Mouse (Mus musculus) stomach, embryonic 16.5 days (tissue): Measurements from ENCODE around the gene Det1. TPM values are rescaled to one million over a fixed set of nuclear protein-coding genes. Genes with fewer than 3 reads are reported as not detected.
A peak's percentile ranks its signal among the peaks of the same experiment; 100 is the strongest.

Experiments
- ATAC-seq: fragments of 200-750 bp; cut with Nextera tagmentation; 2 replicates; pipeline ENCODE4 v1.8.0; 2017; ENCODE audit warnings: moderate number of reproducible peaks, moderate TSS enrichment; ENCODE audit not compliant: insufficient read depth, low FRiP score
- H3K27ac ChIP-seq: fragments of 300-500 bp; sonication (generic); 2 replicates; pipeline ENCODE4 v1.5.1; 2014; ENCODE audit warnings: low read length
- H3K27me3 ChIP-seq: fragments of 300-500 bp; sonication (generic); 2 replicates; pipeline ENCODE4 v1.6.1; 2014; ENCODE audit warnings: low read length, control low read depth, mixed read lengths; ENCODE audit not compliant: control insufficient read depth, insufficient read depth
- H3K36me3 ChIP-seq: fragments of 300-500 bp; sonication (generic); 2 replicates; pipeline ENCODE4 v1.6.1; 2014; ENCODE audit warnings: low read length; ENCODE audit not compliant: control insufficient read depth, insufficient read depth
- H3K4me1 ChIP-seq: fragments of 300-500 bp; sonication (generic); 2 replicates; pipeline ENCODE4 v1.6.1; 2014; ENCODE audit warnings: low read length, control low read depth, mixed read lengths; ENCODE audit not compliant: control insufficient read depth, insufficient read depth
- H3K4me2 ChIP-seq: fragments of 300-500 bp; sonication (generic); 2 replicates; pipeline ENCODE4 v1.6.1; 2014; ENCODE audit warnings: low read depth, low read length, mixed read lengths
- H3K4me3 ChIP-seq: fragments of 300-500 bp; sonication (generic); replicated peaks from 2 replicates; pipeline ENCODE4 v1.5.1; 2014; ENCODE audit warnings: mild to moderate bottlenecking, low read length
- H3K9ac ChIP-seq: fragments of 300-500 bp; sonication (generic); 2 replicates; pipeline ENCODE4 v1.6.1; 2014; ENCODE audit warnings: low read length
- H3K9me3 ChIP-seq: fragments of 300-500 bp; sonication (generic); replicated peaks from 2 replicates; pipeline ENCODE4 v1.6.1; 2016; ENCODE audit warnings: low read length, control low read depth; ENCODE audit not compliant: control insufficient read depth
- WGBS: fragments of 180-500 bp; shearing (Covaris S2); extraction: QIAGEN DNeasy Blood & Tissue Kit; methylation state at CpG from one replicate; pipeline ENCODE4 v1.1.7; 2014; 5-methylcytosine and 5-hydroxymethylcytosine counted together
- polyA plus RNA-seq: library from polyadenylated mRNA; unstranded; fragments of >200 nt; fragmentation: Nextera tagmentation; extraction: Ambion mirVana; gene quantifications from 2 replicates; pipeline ENCODE4 v1.2.1, GENCODE M21; 2015

Det1 gene
- polyA plus RNA-seq, 1 experiment from 2014 or later = 14.7 TPM

DNA sequence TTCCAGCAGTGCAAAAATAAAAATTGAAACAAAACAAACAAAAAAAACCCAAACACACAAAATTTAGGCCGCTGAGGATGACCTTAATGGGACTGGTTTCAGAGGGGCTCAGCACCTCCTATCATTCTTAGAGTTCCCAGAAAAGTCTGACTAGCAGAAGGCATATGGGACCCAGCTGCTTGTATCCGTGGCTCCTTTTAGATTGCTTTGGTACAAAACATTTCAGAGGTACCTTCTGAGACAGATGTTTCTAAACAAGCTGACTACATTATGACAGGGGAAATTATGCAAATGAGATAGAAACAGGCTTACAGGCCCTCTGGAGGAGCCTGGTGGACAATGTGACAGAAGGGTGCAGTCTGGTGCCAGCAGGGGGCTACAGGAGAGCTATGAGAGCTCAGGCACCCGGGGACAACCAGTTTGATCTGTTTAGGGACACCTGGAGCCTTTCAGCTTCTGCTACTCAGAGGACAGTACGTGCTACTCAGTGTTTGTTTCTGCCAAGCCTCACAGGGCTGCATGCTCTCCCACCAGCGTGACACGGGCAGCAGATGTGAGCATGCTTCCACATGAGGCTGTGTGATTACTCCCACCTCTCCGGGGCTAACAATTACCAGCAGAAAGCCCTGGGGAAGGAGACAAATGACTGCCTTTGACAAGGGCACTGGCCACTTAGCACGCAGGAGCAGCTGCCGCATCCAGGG is 20.2 kb downstream of the Det1 start:
- Histone ChIP-seq H3K4me1 (no peaks in the 10 kb centered on the region), H3K4me3 (no peak overlapping the region), H3K27ac (no peak overlapping the region), H3K36me3 (no peaks in the 10 kb centered on the region; the same call in 1 of the 2 replicates), H3K27me3 (no peaks in the 10 kb centered on the region), H3K4me2 (no peak overlapping the region), H3K9ac (no peak overlapping the region), H3K9me3 (no peaks in the 10 kb centered on the region)
- no peak for ATAC-seq
- 36% methylated on average over 9 of the region's 9 CpGs for WGBS

DNA sequence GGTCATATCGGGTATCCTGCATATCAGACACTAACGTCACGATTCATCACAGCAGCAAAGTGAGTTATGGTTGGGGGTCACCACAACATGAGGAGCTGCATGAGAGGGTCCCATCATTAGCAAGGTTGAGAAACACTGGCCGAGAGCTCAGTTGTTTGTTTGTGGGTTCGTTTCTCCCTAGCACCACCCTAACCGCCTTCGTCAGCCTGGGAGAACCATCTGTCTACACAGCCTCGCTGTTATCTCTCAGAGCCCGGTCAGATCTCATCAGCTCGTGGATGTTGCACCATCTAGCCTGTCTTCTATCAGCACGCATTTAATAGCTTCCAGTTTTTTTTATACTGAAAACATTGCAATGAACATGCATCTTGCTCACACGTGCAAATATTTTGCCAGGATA is 28.7 kb downstream of the Det1 start:
- 75% methylated on average over 12 of the region's 12 CpGs for WGBS
- Histone ChIP-seq H3K4me1 (no peaks in the 10 kb centered on the region), H3K4me2 (no peak overlapping the region), H3K9me3 (no peaks in the 10 kb centered on the region), H3K9ac (no peak overlapping the region), H3K4me3 (no peak overlapping the region), H3K27me3 (no peaks in the 10 kb centered on the region), H3K27ac (no peak overlapping the region), H3K36me3 (no peaks in the 10 kb centered on the region)
- no peak for ATAC-seq

DNA sequence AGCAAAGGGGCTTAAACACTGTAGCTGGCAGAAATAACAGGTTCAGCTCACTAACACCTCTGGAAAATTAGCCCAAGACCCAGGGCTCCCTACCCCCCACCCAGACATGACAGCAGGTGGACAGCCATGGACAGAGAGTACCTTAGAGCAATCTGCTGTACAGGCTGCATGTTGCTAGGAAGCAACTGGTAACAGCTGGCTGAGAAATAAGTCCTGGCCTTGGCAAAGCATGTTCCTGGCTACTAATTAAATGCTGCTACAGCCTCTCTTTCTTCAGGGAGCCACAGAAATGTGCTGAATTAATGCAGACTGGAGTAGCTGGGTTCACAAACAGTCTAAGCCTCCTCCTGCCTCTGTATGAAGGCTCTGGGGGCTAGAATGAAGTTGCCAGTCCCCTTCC is 32.3 kb downstream of the Det1 start:
- Histone ChIP-seq H3K9me3 (no peaks in the 10 kb centered on the region), H3K27me3 (no peaks in the 10 kb centered on the region), H3K4me2 (no peak overlapping the region), H3K27ac (no peak overlapping the region), H3K4me3 (no peak overlapping the region), H3K9ac (no peak overlapping the region), H3K4me1 (no peaks in the 10 kb centered on the region), H3K36me3 (no peaks in the 10 kb centered on the region)
- ATAC-seq = no peak

DNA sequence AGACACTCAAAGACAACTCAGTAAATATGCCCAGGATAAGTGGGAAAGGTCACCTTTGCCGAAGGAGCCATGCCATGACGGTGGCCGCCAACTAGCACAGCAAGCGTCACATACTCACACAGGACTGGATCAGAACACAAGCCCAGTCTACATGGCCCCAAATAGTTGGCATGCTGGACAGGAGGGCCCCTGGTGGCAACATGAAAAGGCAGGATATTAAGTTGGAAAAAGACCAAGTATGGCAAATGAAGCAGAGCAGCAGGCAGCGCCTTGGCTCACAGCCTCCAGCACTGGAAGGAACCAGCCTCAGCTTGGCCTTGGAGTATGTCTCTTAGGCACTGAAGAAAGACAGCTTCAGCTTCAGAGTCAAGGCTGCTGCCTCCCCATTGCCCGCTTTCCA is 33.3 kb downstream of the Det1 start:
- Histone ChIP-seq H3K4me3 (no peak overlapping the region), H3K4me2 (no peak overlapping the region), H3K27ac (no peak overlapping the region), H3K9ac (no peak overlapping the region), H3K36me3 (no peaks in the 10 kb centered on the region), H3K9me3 (no peaks in the 10 kb centered on the region), H3K4me1 (no peaks in the 10 kb centered on the region), H3K27me3 (no peaks in the 10 kb centered on the region)
- 90% methylated on average over 6 of the region's 6 CpGs for WGBS
- ATAC-seq = no peak

- peak; percentile 49; the same call in 1 of the 2 replicates for ATAC-seq
- no peak overlapping the region for H3K9ac ChIP-seq
- H3K4me2 ChIP-seq = no peak overlapping the region
- no peaks in the 10 kb centered on the region for H3K27me3 ChIP-seq
- no peak overlapping the region for H3K4me3 ChIP-seq
- WGBS = 39% methylated on average over 4 of the region's 4 CpGs
- H3K4me1 ChIP-seq = peaks cover 4% of the 10 kb centered on the region; the same call in 1 of the 2 replicates
- H3K9me3 ChIP-seq = no peaks in the 10 kb centered on the region
- H3K36me3 ChIP-seq = no peaks in the 10 kb centered on the region
- 0 out of 2 replicates have a peak overlapping the region, but pooled peaks have one; percentile 20 for H3K27ac ChIP-seq
These were observed 39.9 kb downstream of the Det1 start for GRCm38 (mm10) chr7:78807192-78807591.

- Histone ChIP-seq H3K27ac (no peak overlapping the region), H3K4me3 (no peak overlapping the region)
- ATAC-seq = 0 out of 2 replicates have a peak, but pooled peaks have one; percentile 41
These were observed 43.2 kb downstream of the Det1 start for GRCm38 (mm10) chr7:78803841-78804240.

GRCm38 (mm10) chr7:78799730-78800496 is 47.1 kb downstream of the Det1 start:
- Histone ChIP-seq H3K4me1 (no peaks in the 10 kb centered on the region), H3K27ac (no peak overlapping the region), H3K9me3 (no peaks in the 10 kb centered on the region), H3K36me3 (no peaks in the 10 kb centered on the region), H3K27me3 (no peaks in the 10 kb centered on the region), H3K4me2 (no peak overlapping the region), H3K4me3 (no peak overlapping the region), H3K9ac (no peak overlapping the region)
- no peak for ATAC-seq
- 73% methylated on average over 9 of the region's 9 CpGs for WGBS

More at GRCm38 (mm10) chr7:78803841-78804240, 43.2 kb downstream of the Det1 start:
- H3K4me1 ChIP-seq = peaks cover 4% of the 10 kb centered on the region; the same call in 1 of the 2 replicates
- no peaks in the 10 kb centered on the region for H3K9me3 ChIP-seq
- no peak overlapping the region for H3K4me2 ChIP-seq
- no peaks in the 10 kb centered on the region for H3K27me3 ChIP-seq
- WGBS = 75% methylated on average over 3 of the region's 3 CpGs
- H3K36me3 ChIP-seq = no peaks in the 10 kb centered on the region
- no peak overlapping the region for H3K9ac ChIP-seq

DNA sequence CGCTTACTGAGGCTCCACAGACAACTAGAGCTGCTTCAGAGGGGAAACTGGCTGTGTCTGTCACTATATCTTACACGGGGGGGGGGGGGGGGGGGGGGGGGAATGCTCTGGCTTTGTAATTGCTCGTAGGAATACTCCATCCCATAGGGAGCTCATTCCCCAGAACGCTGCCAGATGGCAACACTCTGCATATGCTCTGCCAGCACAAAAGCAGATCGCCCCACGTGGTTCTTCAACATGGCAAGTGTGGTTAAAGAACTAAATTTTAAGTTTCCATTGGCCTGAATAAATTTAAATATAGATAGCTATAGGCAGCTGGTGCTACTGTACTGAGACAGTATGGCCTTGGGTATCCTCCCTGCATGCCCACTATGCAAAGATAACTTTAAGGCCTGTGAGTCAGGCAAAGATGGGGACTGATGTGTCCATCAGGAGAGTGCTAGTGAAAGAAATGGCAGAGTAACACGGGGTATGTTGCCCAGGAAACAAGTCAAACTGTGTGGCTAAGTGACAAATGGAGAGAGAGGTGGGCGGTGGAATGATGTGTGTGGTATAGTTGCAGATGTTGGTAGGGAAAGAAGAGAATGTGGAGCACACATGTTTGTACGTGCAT is 49.1 kb downstream of the Det1 start:
- H3K4me1 ChIP-seq = no peaks in the 10 kb centered on the region
- ATAC-seq = no peak
- no peaks in the 10 kb centered on the region for H3K36me3 ChIP-seq
- no peaks in the 10 kb centered on the region for H3K9me3 ChIP-seq
- no peaks in the 10 kb centered on the region for H3K27me3 ChIP-seq
- WGBS = 54% methylated on average over 8 of the region's 9 CpGs
- H3K4me3 ChIP-seq = no peak overlapping the region
- no peak overlapping the region for H3K4me2 ChIP-seq
- H3K9ac ChIP-seq = no peak overlapping the region
- H3K27ac ChIP-seq = no peak overlapping the region

DNA sequence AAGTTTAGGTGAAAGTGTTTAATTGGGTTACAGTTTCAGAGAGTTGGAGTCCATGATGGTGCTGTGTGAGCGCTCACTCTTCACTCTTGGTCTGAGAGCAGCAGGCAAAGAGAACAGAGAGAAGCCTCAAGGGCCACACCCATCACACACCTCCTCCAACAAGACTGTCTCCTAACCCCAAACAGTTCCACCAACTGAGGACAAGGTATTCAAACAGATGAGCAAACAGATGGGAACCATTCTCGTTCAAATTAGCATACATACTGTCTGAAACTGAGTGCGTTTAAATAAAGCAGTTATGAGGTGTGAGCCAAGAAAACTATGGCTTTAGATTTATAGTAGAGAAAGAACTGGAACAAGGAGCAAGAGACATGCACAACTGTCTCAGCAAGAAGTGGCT is 50.4 kb downstream of the Det1 start:
- no peaks in the 10 kb centered on the region for H3K36me3 ChIP-seq
- no peak overlapping the region for H3K9ac ChIP-seq
- no peak overlapping the region for H3K4me3 ChIP-seq
- H3K9me3 ChIP-seq = no peaks in the 10 kb centered on the region
- no peak overlapping the region for H3K27ac ChIP-seq
- H3K4me1 ChIP-seq = no peaks in the 10 kb centered on the region
- H3K27me3 ChIP-seq = no peaks in the 10 kb centered on the region
- WGBS = 85% methylated on average over 3 of the region's 3 CpGs
- H3K4me2 ChIP-seq = no peak overlapping the region
- ATAC-seq = no peak
